Mouse (Mus musculus) central nervous system, embryonic 14 days (tissue): ENCODE results near the gene Dclk3. TPM values are rescaled to one million over a fixed set of nuclear protein-coding genes. Genes with fewer than 3 reads are reported as not detected.

ENCODE experiments used
- polyA plus RNA-seq: library from polyadenylated mRNA; depleted of rRNA; stranded (reverse); fragments of >200 nt; gene quantifications from 2 replicates; pipeline ENCODE4 v1.2.3, GENCODE M21; 2012; rRNA removed

Gene Dclk3
- polyA plus RNA-seq, result 3.6 and 3.7 TPM in 2 replicates

DNA sequence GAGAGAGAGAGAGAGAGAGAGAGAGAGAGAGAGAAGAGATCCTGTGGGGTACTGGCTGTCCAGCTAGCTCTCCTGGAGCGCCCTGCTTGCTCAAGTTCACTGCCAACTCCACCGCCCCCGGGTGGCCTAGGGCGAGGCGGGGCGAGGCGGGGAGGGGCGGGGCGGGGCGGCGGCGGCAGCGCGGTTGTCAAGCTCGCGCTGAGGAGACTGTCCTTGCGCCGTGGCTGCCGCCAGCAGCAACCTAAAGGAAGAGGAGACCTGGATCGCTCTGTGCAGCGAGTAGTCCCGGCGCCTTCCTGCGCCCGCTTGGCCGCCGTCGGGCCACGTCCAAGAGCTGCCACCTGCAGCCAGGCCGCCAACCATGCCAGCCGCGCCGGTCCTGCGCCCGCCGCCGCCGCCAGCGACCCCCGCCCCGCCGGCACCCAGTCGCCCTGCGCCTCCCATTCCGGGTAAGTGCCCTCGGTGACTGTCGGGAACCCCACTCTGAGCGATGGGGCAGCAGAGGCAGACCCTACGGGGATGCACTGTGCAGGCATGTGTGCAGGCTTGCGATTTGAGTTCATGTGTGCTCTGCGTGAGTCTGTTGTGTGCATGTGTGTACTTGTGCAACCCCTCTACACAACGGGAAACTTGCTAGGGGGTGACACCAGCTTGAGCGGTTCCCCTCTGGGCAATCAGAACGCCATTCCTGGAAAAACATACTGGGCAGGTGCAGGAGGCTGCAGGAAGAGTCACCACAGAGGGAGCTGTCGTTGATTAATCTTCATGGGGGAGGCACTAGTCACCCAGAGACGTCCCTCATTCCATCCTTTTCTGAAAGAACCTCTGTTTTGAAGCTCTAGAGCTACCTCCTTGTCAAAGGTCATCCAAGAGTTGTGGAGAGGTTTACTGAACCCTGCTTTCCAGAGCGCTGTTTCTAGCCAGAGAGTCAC is at the start of gene Dclk3:
TSS of gene Dclk3 (plus strand) at position 178 of the 932 bp plus-strand sequence.

Other genes with a start within 250 kb of the Dclk3 start
- gene Mlh1, start 167.3 kb upstream of the Dclk3 start, polyA plus RNA-seq, result 53.0 and 58.0 TPM in 2 replicates
- gene Epm2aip1, start 167.2 kb upstream of the Dclk3 start, polyA plus RNA-seq, result 47.1 and 49.8 TPM in 2 replicates
- gene Trank1, start 127.3 kb upstream of the Dclk3 start, polyA plus RNA-seq, result 56.3 and 60.1 TPM in 2 replicates